Mouse (Mus musculus) heart, postnatal 36 days (tissue): ENCODE results near the gene Rpl35a. TPM values are rescaled to one million over a fixed set of nuclear protein-coding genes. Genes with fewer than 3 reads are reported as not detected.

ENCODE experiments used
- microRNA-seq, 2 experiments: library from miRNA; unstranded; fragments of <30 nt; microRNA quantifications; one replicate each; pipeline ENCODE4 v1.2.0; 2021; ENCODE audit warnings: borderline number of aligned reads in 2 of 2
- total RNA-seq, 2 experiments: library from RNA; stranded (reverse); gene quantifications; 2 replicates each; pipeline ENCODE4 v1.2.3; 2021

Gene Rpl35a
- total RNA-seq, 2 experiments from 2014 or later, result 301 to 318 TPM

Small RNAs within 50 kb of the gene (microRNA-seq; reads per million reads assigned to microRNA genes)
- gene Gm22231 (0 reads per million in 2 experiments), gene Mir1947 (2.2 to 12.1 reads per million in 2 experiments)

Other genes starting within 250 kb of the Rpl35a start
- not detected for gene Smbd1, start 246.0 kb upstream of the Rpl35a start, total RNA-seq
- 100 to 1,000 TPM in 1 of 2 experiments, 10 to 100 TPM in 1; 98.9 to 101 TPM for gene Fyttd1, start 179.0 kb upstream of the Rpl35a start, total RNA-seq
- 10 to 100 TPM; 35.1 to 35.9 TPM for gene Rubcn, start 178.7 kb upstream of the Rpl35a start, total RNA-seq
- 10 to 100 TPM; 24.6 to 25.4 TPM for gene Lrch3, start 142.4 kb upstream of the Rpl35a start, total RNA-seq
- gene Iqcg, start 235 bp upstream of the Rpl35a start, total RNA-seq, result under 1 TPM; 0.33 to 0.60 TPM
- gene Lmln, start 6.1 kb downstream of the Rpl35a start, total RNA-seq, result 1 to 10 TPM; 1.8 to 3.2 TPM
- 10 to 100 TPM; 19.8 to 22.4 TPM for gene Osbpl11, start 128.6 kb downstream of the Rpl35a start, total RNA-seq
- 10 to 100 TPM; 24.5 to 25.0 TPM for gene Snx4, start 195.0 kb downstream of the Rpl35a start, total RNA-seq